Mouse (Mus musculus) ES-E14 (cell line): Measurements from ENCODE around the gene Gm47995. TPM values are rescaled to one million over a fixed set of nuclear protein-coding genes. Genes with fewer than 3 reads are reported as not detected.

ENCODE experiments used
- DNase-seq: peaks from one replicate; pipeline ENCODE4 v3.0.0-alpha.2; 2013; ENCODE audit warnings: low read depth, low spot score
- H3K27ac ChIP-seq: 2 replicates; pipeline ENCODE4 v1.5.1; 2012; ENCODE audit warnings: low read depth, mild to moderate bottlenecking, low read length, moderate library complexity, mixed read lengths; ENCODE audit not compliant: poor library complexity, insufficient read depth, severe bottlenecking
- H3K36me3 ChIP-seq: 2 replicates; pipeline ENCODE4 v1.6.1; 2012; ENCODE audit warnings: mild to moderate bottlenecking, low read length, moderate library complexity, mixed read lengths; ENCODE audit not compliant: control insufficient read depth, poor library complexity, insufficient read depth, severe bottlenecking
- H3K4me1 ChIP-seq, 2 experiments: fragments of 150-350 bp in 1 of 2; sonication (generic) in 1 of 2; 2 replicates each; pipeline ENCODE4 v1.6.1; 2012; ENCODE audit warnings: low read length in 2 of 2, mild to moderate bottlenecking in 1 of 2, mixed read lengths in 1 of 2; ENCODE audit not compliant: control insufficient read depth in 2 of 2, insufficient read depth in 2 of 2, poor library complexity in 1 of 2
- H3K4me3 ChIP-seq, 2 experiments: fragments of 150-350 bp in 1 of 2; sonication (generic) in 1 of 2; 2 replicates each; pipeline ENCODE4 v1.5.1; 2012; ENCODE audit warnings: low read length in 2 of 2, low read depth in 1 of 2, mild to moderate bottlenecking in 1 of 2, mixed read lengths in 1 of 2; ENCODE audit not compliant: insufficient read depth in 1 of 2, poor library complexity in 1 of 2, severe bottlenecking in 1 of 2
- H3K9ac ChIP-seq: 2 replicates; pipeline ENCODE4 v1.6.1; 2012; ENCODE audit warnings: low read depth, mild to moderate bottlenecking, low read length, mixed read lengths; ENCODE audit not compliant: poor library complexity, insufficient read depth, severe bottlenecking
- H3K9me3 ChIP-seq: fragments of 150-350 bp; sonication (generic); 2 replicates; pipeline ENCODE4 v1.6.1; 2012; ENCODE audit warnings: low read depth, mild to moderate bottlenecking, low read length; ENCODE audit not compliant: control insufficient read depth, insufficient read depth
- CHD2 ChIP-seq: IDR thresholded peaks from 2 replicates; pipeline ENCODE4 v1.6.1; 2014; ENCODE audit warnings: mild to moderate bottlenecking, low read depth, low read length, inconsistent platforms
- HCFC1 ChIP-seq: IDR thresholded peaks from 2 replicates; pipeline ENCODE4 v1.6.1; 2012; ENCODE audit warnings: low read length, inconsistent platforms, borderline replicate concordance; ENCODE audit not compliant: insufficient read depth
- MAFK ChIP-seq: IDR thresholded peaks from 2 replicates; pipeline ENCODE4 v1.6.1; 2014; ENCODE audit warnings: mild to moderate bottlenecking, low read depth, low read length, inconsistent platforms; ENCODE audit not compliant: insufficient read depth
- ZC3H11A ChIP-seq: IDR thresholded peaks from 2 replicates; pipeline ENCODE4 v1.6.1; 2012; ENCODE audit warnings: low read depth, mild to moderate bottlenecking, inconsistent platforms, low read length, borderline replicate concordance
- ZNF384 ChIP-seq: IDR thresholded peaks from 2 replicates; pipeline ENCODE4 v1.6.1; 2012; ENCODE audit warnings: low read depth, low read length, inconsistent platforms
- in situ Hi-C, 2 experiments: fragments of 600-800 bp; cut with MboI; formaldehyde crosslinking; loops; one replicate each; pipeline ENCODE4 v1.15.1; 2025; ENCODE audit warnings: low sequenced_read_pairs in 2 of 2, inconsistent platforms in 1 of 2; ENCODE audit not compliant: unreplicated experiment in 2 of 2
- total RNA-seq: library from RNA; depleted of rRNA; stranded (reverse); fragments of 300-350 nt; gene quantifications from 2 replicates; pipeline ENCODE4 v1.2.3, GENCODE M21; 2012

Gm47995 gene
- total RNA-seq, 1 experiment, result 1.7 TPM

GRCm38 (mm10) chr1:151232346-151232745, 34.1 kb downstream of the Gm47995 start:
- no peaks in the 10 kb centered on the region for H3K9me3 ChIP-seq
- no peaks in the 10 kb centered on the region for H3K36me3 ChIP-seq
- H3K4me1 ChIP-seq, result peaks cover 1 to 12% of the 10 kb centered on the region in 2 experiments; a peak in 2 of 4 replicates
- TF ChIP-seq MAFK, result no peak
- no peak for TF ChIP-seq ZC3H11A
- no peak for TF ChIP-seq ZNF384
- TF ChIP-seq CHD2, result no peak
- no peak for TF ChIP-seq HCFC1
- no peak overlapping the region for H3K4me3 ChIP-seq
- no peak overlapping the region for H3K9ac ChIP-seq
- in situ Hi-C loops, result no loop called here
- DNase-seq, result no peak
- H3K27ac ChIP-seq, result no peak overlapping the region

GRCm38 (mm10) chr1:151233756-151234155, 35.5 kb downstream of the Gm47995 start:
- TF ChIP-seq ZNF384 (no peak), MAFK (no peak), ZC3H11A (no peak), HCFC1 (no peak)
- no peak for DNase-seq
- Histone ChIP-seq H3K9ac (no peak overlapping the region), H3K36me3 (no peaks in the 10 kb centered on the region), H3K27ac (no peak overlapping the region), H3K4me1 (peaks cover 1 to 12% of the 10 kb centered on the region in 2 experiments; a peak in 2 of 4 replicates), H3K4me3 (no peak overlapping the region), H3K9me3 (no peaks in the 10 kb centered on the region)
- in situ Hi-C loops, result no loop called here

GRCm38 (mm10) chr1:151235574-151235973, 37.3 kb downstream of the Gm47995 start:
- no peak for DNase-seq
- H3K9me3 ChIP-seq, result no peaks in the 10 kb centered on the region
- H3K9ac ChIP-seq, result no peak overlapping the region
- in situ Hi-C loops, result no loop called here
- H3K27ac ChIP-seq, result no peak overlapping the region
- H3K4me1 ChIP-seq, result peaks cover 1 to 12% of the 10 kb centered on the region in 2 experiments; a peak in 2 of 4 replicates
- no peak overlapping the region for H3K4me3 ChIP-seq
- no peaks in the 10 kb centered on the region for H3K36me3 ChIP-seq
- TF ChIP-seq HCFC1 (no peak), ZNF384 (no peak), CHD2 (no peak), ZC3H11A (no peak)

GRCm38 (mm10) chr1:151236141-151236930, 38.1 kb downstream of the Gm47995 start:
- H3K4me1 ChIP-seq, result peaks cover 1 to 12% of the 10 kb centered on the region in 2 experiments; a peak in 2 of 4 replicates
- H3K9ac ChIP-seq, result no peak overlapping the region
- no peak overlapping the region for H3K4me3 ChIP-seq
- no peaks in the 10 kb centered on the region for H3K9me3 ChIP-seq
- DNase-seq, result no peak
- in situ Hi-C loops, result no loop called here
- H3K36me3 ChIP-seq, result no peaks in the 10 kb centered on the region
- H3K27ac ChIP-seq, result no peak overlapping the region
- TF ChIP-seq HCFC1, result no peak
- TF ChIP-seq ZNF384, result no peak
- TF ChIP-seq ZC3H11A, result no peak
- TF ChIP-seq MAFK, result no peak
- no peak for TF ChIP-seq CHD2
